Mouse (Mus musculus): ENCODE data around the gene Slc4a4. TPM values are rescaled to one million over a fixed set of nuclear protein-coding genes. Genes with fewer than 3 reads are reported as not detected.

The Slc4a4 gene
- polyA plus RNA-seq, 1 experiment = 905 TPM

DNA sequence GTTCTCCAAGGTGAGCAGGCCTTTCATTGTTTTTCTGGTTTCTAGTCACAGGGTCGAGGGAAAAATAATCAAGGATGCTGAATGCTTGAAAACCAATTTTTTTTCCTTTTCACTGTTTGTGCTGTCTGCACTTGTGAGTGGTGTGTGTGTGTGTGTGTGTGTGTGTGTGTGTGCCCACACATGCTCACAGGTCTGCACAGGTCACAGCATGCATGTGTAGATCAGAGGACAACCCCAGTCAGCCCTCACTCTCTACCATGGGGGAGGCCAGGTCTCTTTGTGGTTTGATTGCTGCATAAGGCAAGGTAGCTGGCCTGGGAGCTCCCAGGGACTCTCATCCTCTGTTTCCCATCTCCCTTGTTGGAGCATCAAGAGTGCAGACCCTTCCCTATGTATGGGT lies 16.9 kb downstream of the Slc4a4 start:
- WGBS = 69% methylated on average over 1 of the region's 1 CpGs
- Histone ChIP-seq H3K27ac (ENCODE audit: insufficient read depth, low read depth, low read length) (no peak overlapping the region), H3K4me1 (ENCODE audit: control insufficient read depth, insufficient read depth, low read length) (peaks cover 14% of the 10 kb centered on the region; the same call in 1 of the 2 replicates), H3K4me3 (ENCODE audit: insufficient read depth, low read depth, low read length) (no peak overlapping the region)
- TF ChIP-seq CTCF (IDR thresholded peaks at IDR 0.05; ENCODE audit: insufficient read depth, low read depth, low read length) (no peak), POLR2A (IDR thresholded peaks at IDR 0.05; ENCODE audit: insufficient read depth, low read depth, low read length) (no peak)

GRCm38 (mm10) chr5:88904841-88905240 lies 18.2 kb downstream of the Slc4a4 start:
- peaks cover 10% of the 10 kb centered on the region; the same call in 1 of the 2 replicates for H3K4me1 ChIP-seq (ENCODE audit: control insufficient read depth, insufficient read depth, low read length)
- H3K4me3 ChIP-seq (ENCODE audit: insufficient read depth, low read depth, low read length) = no peak overlapping the region
- WGBS = 82% methylated on average over 7 of the region's 7 CpGs
- no peak overlapping the region for H3K27ac ChIP-seq (ENCODE audit: insufficient read depth, low read depth, low read length)
- TF ChIP-seq CTCF (IDR thresholded peaks at IDR 0.05; ENCODE audit: insufficient read depth, low read depth, low read length) (no peak), POLR2A (IDR thresholded peaks at IDR 0.05; ENCODE audit: insufficient read depth, low read depth, low read length) (no peak)

DNA sequence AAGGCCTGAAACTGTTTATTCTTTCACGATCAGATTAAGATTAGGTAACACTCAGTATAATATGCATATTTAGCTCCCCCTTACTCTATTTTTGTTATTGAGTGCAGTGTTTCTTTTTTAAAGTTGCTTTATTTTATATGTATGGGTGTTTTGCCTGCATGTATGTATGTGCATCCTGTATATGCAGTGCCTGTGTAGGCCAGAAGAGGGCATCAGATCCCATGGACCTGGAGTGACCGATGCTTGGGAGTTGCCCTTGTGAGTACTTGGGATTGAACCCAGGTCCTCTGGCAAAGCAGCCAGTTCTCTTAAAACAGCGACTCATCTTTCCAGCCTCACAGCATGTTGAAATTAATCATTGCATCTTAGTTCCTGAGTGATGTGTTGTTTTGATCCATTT lies 21.0 kb downstream of the Slc4a4 start:
- no peak overlapping the region for H3K27ac ChIP-seq (ENCODE audit: insufficient read depth, low read depth, low read length)
- H3K4me3 ChIP-seq (ENCODE audit: insufficient read depth, low read depth, low read length) = no peak overlapping the region
- WGBS = 94% methylated on average over 3 of the region's 3 CpGs
- peaks cover 11% of the 10 kb centered on the region; the same call in 1 of the 2 replicates for H3K4me1 ChIP-seq (ENCODE audit: control insufficient read depth, insufficient read depth, low read length)
- TF ChIP-seq CTCF (IDR thresholded peaks at IDR 0.05; ENCODE audit: insufficient read depth, low read depth, low read length) (no peak), POLR2A (IDR thresholded peaks at IDR 0.05; ENCODE audit: insufficient read depth, low read depth, low read length) (no peak)

DNA sequence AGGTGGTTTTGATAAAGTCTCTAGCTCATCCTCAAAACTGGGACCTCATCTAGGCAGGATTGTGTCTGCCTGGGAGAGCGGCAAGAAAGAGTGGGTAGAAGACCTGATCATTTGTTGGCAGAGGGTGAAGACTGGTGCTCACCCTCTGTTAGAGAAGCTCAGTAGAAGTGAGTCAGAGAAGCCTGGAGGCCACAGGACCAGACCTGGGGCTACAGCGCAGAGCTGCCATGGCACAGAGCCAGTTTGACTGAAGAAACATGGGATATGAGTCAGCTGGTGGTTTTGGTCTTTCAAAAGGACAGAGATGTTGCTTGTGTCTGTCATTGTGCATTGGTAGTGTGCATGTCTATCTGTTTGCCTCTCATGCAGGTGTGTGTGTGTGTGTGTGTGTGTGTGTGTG lies 26.0 kb downstream of the Slc4a4 start:
- H3K27ac ChIP-seq (ENCODE audit: insufficient read depth, low read depth, low read length) = no peak overlapping the region
- WGBS = 66% methylated on average over 2 of the region's 2 CpGs
- H3K4me3 ChIP-seq (ENCODE audit: insufficient read depth, low read depth, low read length) = no peak overlapping the region
- peaks cover 8% of the 10 kb centered on the region for H3K4me1 ChIP-seq (ENCODE audit: control insufficient read depth, insufficient read depth, low read length)
- no peak for TF ChIP-seq CTCF (IDR thresholded peaks at IDR 0.05; ENCODE audit: insufficient read depth, low read depth, low read length)
- no peak for TF ChIP-seq POLR2A (IDR thresholded peaks at IDR 0.05; ENCODE audit: insufficient read depth, low read depth, low read length)

GRCm38 (mm10) chr5:88915082-88915481 lies 28.5 kb downstream of the Slc4a4 start:
- H3K4me3 ChIP-seq (ENCODE audit: insufficient read depth, low read depth, low read length) = no peak overlapping the region
- WGBS = 71% methylated on average over 5 of the region's 5 CpGs
- no peak overlapping the region for H3K27ac ChIP-seq (ENCODE audit: insufficient read depth, low read depth, low read length)
- H3K4me1 ChIP-seq (ENCODE audit: control insufficient read depth, insufficient read depth, low read length) = peaks cover 8% of the 10 kb centered on the region
- no peak for TF ChIP-seq CTCF (IDR thresholded peaks at IDR 0.05; ENCODE audit: insufficient read depth, low read depth, low read length)
- no peak for TF ChIP-seq POLR2A (IDR thresholded peaks at IDR 0.05; ENCODE audit: insufficient read depth, low read depth, low read length)

- WGBS = 73% methylated on average over 9 of the region's 9 CpGs
- TF ChIP-seq CTCF (IDR thresholded peaks at IDR 0.05; ENCODE audit: insufficient read depth, low read depth, low read length) (no peak), POLR2A (IDR thresholded peaks at IDR 0.05; ENCODE audit: insufficient read depth, low read depth, low read length) (no peak)
- Histone ChIP-seq H3K4me1 (ENCODE audit: control insufficient read depth, insufficient read depth, low read length) (peaks cover 8% of the 10 kb centered on the region), H3K27ac (ENCODE audit: insufficient read depth, low read depth, low read length) (no peak overlapping the region), H3K4me3 (ENCODE audit: insufficient read depth, low read depth, low read length) (no peak overlapping the region)
Measured at GRCm38 (mm10) chr5:88916501-88916971, 29.9 kb downstream of the Slc4a4 start.

- Histone ChIP-seq H3K4me1 (ENCODE audit: control insufficient read depth, insufficient read depth, low read length) (peaks cover 8% of the 10 kb centered on the region), H3K4me3 (ENCODE audit: insufficient read depth, low read depth, low read length) (no peak overlapping the region), H3K27ac (ENCODE audit: insufficient read depth, low read depth, low read length) (no peak overlapping the region)
- TF ChIP-seq POLR2A (IDR thresholded peaks at IDR 0.05; ENCODE audit: insufficient read depth, low read depth, low read length) (no peak), CTCF (IDR thresholded peaks at IDR 0.05; ENCODE audit: insufficient read depth, low read depth, low read length) (no peak)
- WGBS = 79% methylated on average over 3 of the region's 3 CpGs
Measured at GRCm38 (mm10) chr5:88917221-88917620, 30.6 kb downstream of the Slc4a4 start.

GRCm38 (mm10) chr5:88917630-88918029 lies 31.0 kb downstream of the Slc4a4 start:
- H3K4me1 ChIP-seq (ENCODE audit: control insufficient read depth, insufficient read depth, low read length) = peaks cover 7% of the 10 kb centered on the region
- no peak overlapping the region for H3K4me3 ChIP-seq (ENCODE audit: insufficient read depth, low read depth, low read length)
- 81% methylated on average over 10 of the region's 10 CpGs for WGBS
- no peak overlapping the region for H3K27ac ChIP-seq (ENCODE audit: insufficient read depth, low read depth, low read length)
- TF ChIP-seq POLR2A (IDR thresholded peaks at IDR 0.05; ENCODE audit: insufficient read depth, low read depth, low read length) (no peak), CTCF (IDR thresholded peaks at IDR 0.05; ENCODE audit: insufficient read depth, low read depth, low read length) (no peak)

GRCm38 (mm10) chr5:88918538-88918937 lies 31.9 kb downstream of the Slc4a4 start:
- Histone ChIP-seq H3K27ac (ENCODE audit: insufficient read depth, low read depth, low read length) (no peak overlapping the region), H3K4me1 (ENCODE audit: control insufficient read depth, insufficient read depth, low read length) (peaks cover 10% of the 10 kb centered on the region), H3K4me3 (ENCODE audit: insufficient read depth, low read depth, low read length) (no peak overlapping the region)
- TF ChIP-seq CTCF (IDR thresholded peaks at IDR 0.05; ENCODE audit: insufficient read depth, low read depth, low read length) (no peak), POLR2A (IDR thresholded peaks at IDR 0.05; ENCODE audit: insufficient read depth, low read depth, low read length) (no peak)
- WGBS = 58% methylated on average over 9 of the region's 9 CpGs

DNA sequence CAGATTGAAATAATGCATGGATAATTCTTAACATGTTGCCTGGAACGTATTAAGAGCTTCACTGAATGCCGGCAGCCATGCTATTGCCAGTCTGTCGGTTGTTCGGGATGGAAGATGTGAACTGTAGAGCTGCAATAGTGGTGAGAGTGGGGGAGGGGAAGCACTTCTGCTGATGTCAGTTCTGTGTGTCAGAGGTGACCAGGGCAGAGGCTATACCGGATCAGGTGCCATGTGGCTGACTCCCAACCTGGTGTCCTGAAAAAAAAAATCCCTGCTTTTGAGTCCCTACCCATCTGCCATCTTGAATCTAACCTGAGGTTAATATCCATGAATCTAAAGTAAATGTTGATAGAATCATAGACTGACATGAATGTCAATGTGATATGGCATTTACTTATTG lies 39.0 kb downstream of the Slc4a4 start:
- WGBS = 96% methylated on average over 5 of the region's 5 CpGs
- TF ChIP-seq CTCF (IDR thresholded peaks at IDR 0.05; ENCODE audit: insufficient read depth, low read depth, low read length) = no peak
- TF ChIP-seq POLR2A (IDR thresholded peaks at IDR 0.05; ENCODE audit: insufficient read depth, low read depth, low read length) = no peak
- Histone ChIP-seq H3K4me1 (ENCODE audit: control insufficient read depth, insufficient read depth, low read length) (peaks cover 21% of the 10 kb centered on the region), H3K4me3 (ENCODE audit: insufficient read depth, low read depth, low read length) (no peak overlapping the region), H3K27ac (ENCODE audit: insufficient read depth, low read depth, low read length) (no peak overlapping the region)

Data from olfactory bulb, adult 2 months (tissue).